ENCODE assay signal across 13 mouse cellular contexts in genomic region chr16:93344555-93344954, GRCm38 (mm10).
"Had no signal": no experiment of that assay in that cellular context is flagged by ENCODE, and none has a peak within 500 bp of the region (broad histone marks: within the 10 kb centered on the region; RNA-seq: fewer than 3 reads in every experiment).

No protein-coding gene starts in this region.

- H3K4me2 ChIP-seq: liver, embryonic 11.5 days; liver, embryonic 15.5 days; lung, embryonic 14.5 days; midbrain, embryonic 11.5 days; midbrain, embryonic 15.5 days; neural tube, embryonic 12.5 days had no signal

- H3K27me3 ChIP-seq: liver, embryonic 15.5 days; midbrain, embryonic 15.5 days; neural tube, embryonic 12.5 days had no signal

- H3K9ac ChIP-seq: liver, embryonic 15.5 days; lung, embryonic 14.5 days; midbrain, embryonic 15.5 days; neural tube, embryonic 12.5 days had no signal

- H3K36me3 ChIP-seq: limb, embryonic 10.5 days; liver, embryonic 15.5 days; midbrain, embryonic 15.5 days; neural tube, embryonic 12.5 days had no signal

- H3K9me3 ChIP-seq: limb, embryonic 10.5 days; liver, embryonic 15.5 days; midbrain, embryonic 15.5 days; neural tube, embryonic 12.5 days had no signal

- H3K4me1 ChIP-seq: liver, embryonic 15.5 days; midbrain, embryonic 15.5 days; neural tube, embryonic 12.5 days had no signal

- H3K4me3 ChIP-seq: limb, embryonic 10.5 days; liver, embryonic 15.5 days; megakaryocyte, embryonic 14.5 days; midbrain, embryonic 15.5 days; neural tube, embryonic 12.5 days had no signal

- DNase-seq: kidney, adult 8-10 months; kidney, postnatal 25 days; layer of hippocampus, adult 9-11 months; lung, embryonic 14.5 days; lung, postnatal 10 days; lung, postnatal 4 days had no signal

- H3K27ac ChIP-seq: limb, embryonic 10.5 days; liver, embryonic 15.5 days; midbrain, embryonic 15.5 days; neural tube, embryonic 12.5 days had no signal

- ATAC-seq: midbrain, embryonic 15.5 days had no signal
